Mouse (Mus musculus): ENCODE data around the gene Haus6. TPM values are rescaled to one million over a fixed set of nuclear protein-coding genes. Genes with fewer than 3 reads are reported as not detected.
"Not testable (repeated sequence)": the region's sequence is repeated elsewhere in the genome, so short reads cannot be mapped to it uniquely, and the experiment has no call there.

The Haus6 gene
- polyA plus RNA-seq (2015; fragmentation: Nextera tagmentation; extraction: Ambion mirVana), result 5.9 and 6.7 TPM in 2 replicates

GRCm38 (mm10) chr4:86611524-86612288 is at the start of gene Haus6:
Haus6 (minus strand) TSS chr4:86612055.
- Histone ChIP-seq H3K9ac (peak within 1 kb of the TSS; percentile 60), H3K9me3 (no peaks in the 10 kb centered on the region), H3K4me1 (peaks cover 19% of the 10 kb centered on the region), H3K4me2 (peak within 1 kb of the TSS; percentile 93), H3K36me3 (replicated peaks) (no peaks in the 10 kb centered on the region), H3K4me3 (peak within 1 kb of the TSS; percentile 75), H3K27ac (peak within 1 kb of the TSS; percentile 60), H3K27me3 (replicated peaks) (no peaks in the 10 kb centered on the region)
- WGBS, result under 1% methylated on average over 59 of the region's 59 CpGs
- ATAC-seq (replicated peaks), result peak; percentile 100

GRCm38 (mm10) chr4:86657176-86657575 is 45.3 kb upstream of the Haus6 start:
- Histone ChIP-seq H3K36me3 (replicated peaks) (peaks cover 8% of the 10 kb centered on the region), H3K27ac (no peak overlapping the region), H3K4me2 (no peak overlapping the region), H3K4me1 (no peaks in the 10 kb centered on the region), H3K9ac (no peak overlapping the region), H3K9me3 (no peaks in the 10 kb centered on the region), H3K27me3 (replicated peaks) (no peaks in the 10 kb centered on the region), H3K4me3 (no peak overlapping the region)
- ATAC-seq (replicated peaks), result no peak
- 94% methylated on average over 12 of the region's 12 CpGs for WGBS

- not testable (repeated sequence) for H3K27ac ChIP-seq; ATAC-seq (replicated peaks); H3K9me3 ChIP-seq; H3K36me3 ChIP-seq (replicated peaks); H3K27me3 ChIP-seq (replicated peaks); H3K4me2 ChIP-seq; H3K9ac ChIP-seq; H3K4me1 ChIP-seq; H3K4me3 ChIP-seq
- 98% methylated on average over 8 of the region's 8 CpGs for WGBS
Measured at GRCm38 (mm10) chr4:86656410-86656809, 44.6 kb upstream of the Haus6 start.

- H3K4me3 ChIP-seq, result no peak overlapping the region
- no peaks in the 10 kb centered on the region for H3K4me1 ChIP-seq
- H3K27ac ChIP-seq, result no peak overlapping the region
- no peak overlapping the region for H3K9ac ChIP-seq
- no peak for ATAC-seq (replicated peaks)
- H3K4me2 ChIP-seq, result no peak overlapping the region
- H3K9me3 ChIP-seq, result no peaks in the 10 kb centered on the region
- WGBS, result 70% methylated on average over 10 of the region's 10 CpGs
- H3K36me3 ChIP-seq (replicated peaks), result no peaks in the 10 kb centered on the region
- no peaks in the 10 kb centered on the region for H3K27me3 ChIP-seq (replicated peaks)
Measured at GRCm38 (mm10) chr4:86651686-86652384, 40.0 kb upstream of the Haus6 start.

- not testable (repeated sequence) for H3K9me3 ChIP-seq; H3K9ac ChIP-seq; ATAC-seq (replicated peaks); H3K27ac ChIP-seq; H3K36me3 ChIP-seq (replicated peaks); H3K27me3 ChIP-seq (replicated peaks); H3K4me1 ChIP-seq; H3K4me2 ChIP-seq; H3K4me3 ChIP-seq
- 92% methylated on average over 10 of the region's 13 CpGs for WGBS
Measured at GRCm38 (mm10) chr4:86648394-86648793, 36.5 kb upstream of the Haus6 start.

GRCm38 (mm10) chr4:86637561-86637960 is 25.7 kb upstream of the Haus6 start:
- not testable (repeated sequence) for H3K9ac ChIP-seq; H3K36me3 ChIP-seq (replicated peaks); ATAC-seq (replicated peaks); H3K27me3 ChIP-seq (replicated peaks); H3K4me1 ChIP-seq; H3K9me3 ChIP-seq; H3K4me3 ChIP-seq; H3K27ac ChIP-seq; H3K4me2 ChIP-seq
- WGBS, result 88% methylated on average over 9 of the region's 9 CpGs

- ATAC-seq (replicated peaks); H3K4me3 ChIP-seq; H3K4me2 ChIP-seq; H3K36me3 ChIP-seq (replicated peaks); H3K9ac ChIP-seq; H3K4me1 ChIP-seq; H3K27ac ChIP-seq; H3K27me3 ChIP-seq (replicated peaks); H3K9me3 ChIP-seq: not testable (repeated sequence)
Measured at GRCm38 (mm10) chr4:86634873-86635272, 23.0 kb upstream of the Haus6 start.

GRCm38 (mm10) chr4:86634312-86634711 is 22.5 kb upstream of the Haus6 start:
- H3K4me1 ChIP-seq; H3K9ac ChIP-seq; ATAC-seq (replicated peaks); H3K36me3 ChIP-seq (replicated peaks); H3K9me3 ChIP-seq; H3K27me3 ChIP-seq (replicated peaks); H3K27ac ChIP-seq; H3K4me3 ChIP-seq; H3K4me2 ChIP-seq: not testable (repeated sequence)

GRCm38 (mm10) chr4:86632556-86632955 is 20.7 kb upstream of the Haus6 start:
- not testable (repeated sequence) for H3K36me3 ChIP-seq (replicated peaks); H3K9me3 ChIP-seq; H3K4me2 ChIP-seq; ATAC-seq (replicated peaks); H3K9ac ChIP-seq; H3K27me3 ChIP-seq (replicated peaks); H3K4me1 ChIP-seq; H3K4me3 ChIP-seq; H3K27ac ChIP-seq
- WGBS, result 67% methylated on average over 5 of the region's 5 CpGs

GRCm38 (mm10) chr4:86631831-86632230 is 20.0 kb upstream of the Haus6 start:
- 74% methylated on average over 4 of the region's 4 CpGs for WGBS
- no peak overlapping the region for H3K9ac ChIP-seq
- ATAC-seq (replicated peaks), result no peak

GRCm38 (mm10) chr4:86626496-86626895 is 14.6 kb upstream of the Haus6 start:
- H3K9me3 ChIP-seq; H3K27me3 ChIP-seq (replicated peaks); H3K4me1 ChIP-seq; H3K27ac ChIP-seq; ATAC-seq (replicated peaks); H3K4me2 ChIP-seq; H3K9ac ChIP-seq; H3K36me3 ChIP-seq (replicated peaks); H3K4me3 ChIP-seq: not testable (repeated sequence)
- 93% methylated on average over 7 of the region's 7 CpGs for WGBS

More at GRCm38 (mm10) chr4:86631831-86632230, 20.0 kb upstream of the Haus6 start:
- Histone ChIP-seq H3K4me2 (no peak overlapping the region), H3K4me1 (no peaks in the 10 kb centered on the region), H3K4me3 (no peak overlapping the region), H3K36me3 (replicated peaks) (no peaks in the 10 kb centered on the region), H3K9me3 (no peaks in the 10 kb centered on the region), H3K27ac (no peak overlapping the region), H3K27me3 (replicated peaks) (no peaks in the 10 kb centered on the region)

GRCm38 (mm10) chr4:86625463-86625862 is 13.6 kb upstream of the Haus6 start:
- Histone ChIP-seq H3K27me3 (replicated peaks) (no peaks in the 10 kb centered on the region), H3K4me2 (no peak overlapping the region), H3K4me3 (no peak overlapping the region), H3K27ac (no peak overlapping the region), H3K36me3 (replicated peaks) (no peaks in the 10 kb centered on the region), H3K9ac (no peak overlapping the region), H3K9me3 (no peaks in the 10 kb centered on the region), H3K4me1 (no peaks in the 10 kb centered on the region)
- WGBS, result 85% methylated on average over 5 of the region's 5 CpGs
- ATAC-seq (replicated peaks), result no peak

GRCm38 (mm10) chr4:86622532-86622931 is 10.7 kb upstream of the Haus6 start:
- H3K4me3 ChIP-seq; H3K36me3 ChIP-seq (replicated peaks); H3K27ac ChIP-seq; H3K4me2 ChIP-seq; H3K9ac ChIP-seq; H3K9me3 ChIP-seq; H3K27me3 ChIP-seq (replicated peaks); H3K4me1 ChIP-seq; ATAC-seq (replicated peaks): not testable (repeated sequence)
- WGBS, result 94% methylated on average over 1 of the region's 1 CpGs
